Mouse (Mus musculus): ENCODE measurements around the gene Creb3l2. TPM values are rescaled to one million over a fixed set of nuclear protein-coding genes. Genes with fewer than 3 reads are reported as not detected.

Gene Creb3l2
- polyA plus RNA-seq, 1 experiment = 5.6 TPM

- Histone ChIP-seq H3K27ac (ENCODE audit: insufficient read depth, low read length) (no peak overlapping the region), H3K4me1 (ENCODE audit: control insufficient read depth, insufficient read depth, low read length) (no peaks in the 10 kb centered on the region), H3K4me3 (ENCODE audit: insufficient read depth, low read length) (no peak overlapping the region)
- TF ChIP-seq CTCF (IDR thresholded peaks at IDR 0.05; ENCODE audit: extremely low read depth, insufficient read depth, low read length) = no peak
- no peak for TF ChIP-seq POLR2A (IDR thresholded peaks at IDR 0.05; ENCODE audit: extremely low read depth, insufficient read depth, low read length)
These were observed 71.4 kb downstream of the Creb3l2 start for GRCm38 (mm10) chr6:37370566-37370965.

- no peaks in the 10 kb centered on the region for H3K4me1 ChIP-seq (ENCODE audit: control insufficient read depth, insufficient read depth, low read length)
- TF ChIP-seq CTCF (IDR thresholded peaks at IDR 0.05; ENCODE audit: extremely low read depth, insufficient read depth, low read length) = no peak
- no peak for TF ChIP-seq POLR2A (IDR thresholded peaks at IDR 0.05; ENCODE audit: extremely low read depth, insufficient read depth, low read length)
- no peak overlapping the region for H3K4me3 ChIP-seq (ENCODE audit: insufficient read depth, low read length)
- H3K27ac ChIP-seq (ENCODE audit: insufficient read depth, low read length) = no peak overlapping the region
These were observed 72.2 kb downstream of the Creb3l2 start for GRCm38 (mm10) chr6:37369750-37370149.

DNA sequence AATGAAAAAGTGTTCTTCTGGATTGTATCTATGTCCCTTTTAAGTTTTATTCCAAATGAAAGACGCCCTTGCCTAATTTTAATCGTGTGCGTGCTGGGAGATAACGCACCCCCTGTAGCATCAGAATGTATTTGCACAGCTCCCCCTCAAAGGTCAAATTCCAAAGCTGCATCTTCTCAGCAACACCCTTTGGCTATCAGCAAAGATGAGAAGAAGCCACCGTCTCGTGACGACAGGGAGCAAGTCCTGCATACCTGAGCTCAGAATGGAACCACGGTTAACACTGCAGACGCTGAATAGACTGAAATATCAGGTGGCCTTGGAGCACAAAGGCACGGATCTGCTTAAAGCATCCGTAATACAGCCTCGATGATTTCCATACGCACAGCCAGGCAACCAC is 73.7 kb downstream of the Creb3l2 start:
- TF ChIP-seq POLR2A (IDR thresholded peaks at IDR 0.05; ENCODE audit: extremely low read depth, insufficient read depth, low read length) (no peak), CTCF (IDR thresholded peaks at IDR 0.05; ENCODE audit: extremely low read depth, insufficient read depth, low read length) (no peak)
- H3K4me3 ChIP-seq (ENCODE audit: insufficient read depth, low read length) = no peak overlapping the region
- H3K27ac ChIP-seq (ENCODE audit: insufficient read depth, low read length) = no peak overlapping the region
- no peaks in the 10 kb centered on the region for H3K4me1 ChIP-seq (ENCODE audit: control insufficient read depth, insufficient read depth, low read length)

DNA sequence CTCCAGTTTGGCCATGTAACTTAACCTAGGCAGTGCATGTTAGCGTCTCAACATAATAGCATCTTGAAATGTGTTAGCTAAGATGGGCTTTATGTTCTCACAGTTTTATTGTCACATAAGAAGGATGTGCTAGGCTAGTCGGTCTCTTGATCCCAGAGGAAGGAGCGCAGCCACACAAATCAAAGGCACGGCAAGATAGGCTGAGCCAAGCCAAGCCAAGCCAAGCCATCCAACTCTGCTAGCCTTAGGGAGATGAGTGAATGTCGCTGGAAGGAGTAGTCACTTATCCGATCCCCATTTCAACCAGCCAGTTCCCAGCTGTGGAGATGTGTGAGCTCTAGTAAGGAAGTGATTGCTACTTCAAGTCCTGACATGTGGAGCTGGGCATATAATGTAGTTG is 75.0 kb downstream of the Creb3l2 start:
- no peak for TF ChIP-seq POLR2A (IDR thresholded peaks at IDR 0.05; ENCODE audit: extremely low read depth, insufficient read depth, low read length)
- TF ChIP-seq CTCF (IDR thresholded peaks at IDR 0.05; ENCODE audit: extremely low read depth, insufficient read depth, low read length) = no peak
- Histone ChIP-seq H3K4me1 (ENCODE audit: control insufficient read depth, insufficient read depth, low read length) (no peaks in the 10 kb centered on the region), H3K4me3 (ENCODE audit: insufficient read depth, low read length) (no peak overlapping the region), H3K27ac (ENCODE audit: insufficient read depth, low read length) (no peak overlapping the region)

DNA sequence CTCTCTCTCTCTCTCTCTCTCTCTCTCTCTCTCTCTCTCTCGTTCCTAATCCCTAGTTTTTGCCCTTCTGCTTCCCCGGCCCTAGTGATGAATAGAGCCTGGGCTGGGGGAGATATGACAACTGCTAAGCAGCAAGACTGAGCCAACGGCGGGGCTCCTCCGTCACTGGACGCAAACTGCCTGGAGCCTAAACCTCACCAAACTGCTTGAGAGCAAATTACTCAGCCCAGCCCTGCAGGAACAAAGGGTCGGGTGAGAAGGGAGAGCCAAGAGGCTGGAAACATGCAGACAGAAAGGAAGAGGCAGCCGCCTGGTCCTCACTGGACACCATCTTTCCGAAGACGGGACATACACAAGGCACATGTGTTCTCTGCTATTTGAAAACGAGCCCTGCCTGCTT is 76.8 kb downstream of the Creb3l2 start:
- H3K27ac ChIP-seq (ENCODE audit: insufficient read depth, low read length) = no peak overlapping the region
- H3K4me3 ChIP-seq (ENCODE audit: insufficient read depth, low read length) = no peak overlapping the region
- H3K4me1 ChIP-seq (ENCODE audit: control insufficient read depth, insufficient read depth, low read length) = peaks cover 2% of the 10 kb centered on the region
- TF ChIP-seq POLR2A (IDR thresholded peaks at IDR 0.05; ENCODE audit: extremely low read depth, insufficient read depth, low read length) (no peak), CTCF (IDR thresholded peaks at IDR 0.05; ENCODE audit: extremely low read depth, insufficient read depth, low read length) (no peak)

- Histone ChIP-seq H3K4me3 (ENCODE audit: insufficient read depth, low read length) (no peak overlapping the region), H3K27ac (ENCODE audit: insufficient read depth, low read length) (no peak overlapping the region), H3K4me1 (ENCODE audit: control insufficient read depth, insufficient read depth, low read length) (peaks cover 2% of the 10 kb centered on the region)
- TF ChIP-seq POLR2A (IDR thresholded peaks at IDR 0.05; ENCODE audit: extremely low read depth, insufficient read depth, low read length) (no peak), CTCF (IDR thresholded peaks at IDR 0.05; ENCODE audit: extremely low read depth, insufficient read depth, low read length) (no peak)
These were observed 77.6 kb downstream of the Creb3l2 start for GRCm38 (mm10) chr6:37364361-37364760.

DNA sequence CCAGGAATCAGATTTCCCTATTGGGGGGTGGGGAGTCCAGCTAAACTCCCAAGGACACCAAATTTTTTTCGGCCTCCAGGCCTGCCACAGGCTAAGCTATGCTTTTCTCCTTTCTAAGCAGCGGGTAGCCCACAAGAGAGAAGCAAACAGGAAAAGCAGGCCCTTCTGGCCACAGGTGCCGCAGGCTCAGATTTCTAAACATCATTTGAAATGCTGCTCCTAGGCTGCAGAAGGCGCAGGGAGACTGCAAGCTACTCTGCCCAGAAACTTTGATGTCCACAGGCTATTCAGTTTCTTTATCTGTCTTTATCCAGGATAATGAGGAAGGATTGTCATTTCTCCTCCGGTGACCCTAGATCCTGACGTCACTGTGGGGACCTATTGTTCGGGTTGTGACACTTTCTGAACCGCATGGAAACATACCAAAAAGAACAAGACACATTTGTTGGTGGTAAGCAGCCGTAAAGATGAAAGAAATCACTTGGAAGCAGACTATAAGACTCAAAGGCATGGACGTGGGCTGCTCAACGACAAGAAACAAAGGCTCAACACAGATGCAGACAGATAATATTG is 81.0 kb downstream of the Creb3l2 start:
- no peak overlapping the region for H3K4me3 ChIP-seq (ENCODE audit: insufficient read depth, low read length)
- H3K4me1 ChIP-seq (ENCODE audit: control insufficient read depth, insufficient read depth, low read length) = peaks cover 2% of the 10 kb centered on the region
- TF ChIP-seq CTCF (IDR thresholded peaks at IDR 0.05; ENCODE audit: extremely low read depth, insufficient read depth, low read length) (no peak), POLR2A (IDR thresholded peaks at IDR 0.05; ENCODE audit: extremely low read depth, insufficient read depth, low read length) (no peak)
- no peak overlapping the region for H3K27ac ChIP-seq (ENCODE audit: insufficient read depth, low read length)

DNA sequence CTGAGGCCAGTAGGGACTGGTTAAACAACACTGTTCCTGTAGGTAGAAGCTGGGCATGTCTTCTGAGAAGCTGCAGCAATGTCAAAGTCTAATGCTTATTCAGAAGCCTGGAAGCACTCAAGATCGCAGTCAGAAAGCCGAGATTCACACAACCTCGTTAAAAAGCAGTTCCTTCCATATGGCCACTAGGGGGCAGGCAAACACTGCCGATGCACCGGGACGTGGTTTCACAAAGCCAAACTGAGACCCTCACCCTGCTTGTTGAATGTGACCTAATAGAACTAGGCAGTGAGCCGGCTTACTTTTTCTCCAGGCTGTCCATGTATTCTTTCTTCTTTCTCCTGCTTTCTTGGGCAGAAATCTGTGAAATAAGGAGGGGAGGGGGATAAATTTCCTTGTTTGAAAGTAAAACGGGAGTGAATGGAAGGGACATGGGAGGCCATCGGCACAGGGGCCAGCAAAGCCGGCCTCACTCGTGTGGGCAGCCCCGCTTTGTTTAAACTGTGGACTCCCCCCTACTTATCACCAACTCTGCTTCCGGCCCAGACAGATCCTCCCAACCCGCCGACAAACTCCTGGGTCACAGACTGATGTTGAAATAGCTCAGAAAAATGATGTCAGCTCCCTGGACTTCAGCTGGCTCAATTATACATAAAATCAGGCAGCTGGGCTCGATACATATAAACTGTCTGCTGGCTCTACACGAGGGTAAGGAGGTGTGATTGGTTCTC is 87.3 kb downstream of the Creb3l2 start:
- no peak overlapping the region for H3K4me3 ChIP-seq (ENCODE audit: insufficient read depth, low read length)
- TF ChIP-seq POLR2A (IDR thresholded peaks at IDR 0.05; ENCODE audit: extremely low read depth, insufficient read depth, low read length) = no peak
- peak; percentile 96 for TF ChIP-seq CTCF (IDR thresholded peaks at IDR 0.05; ENCODE audit: extremely low read depth, insufficient read depth, low read length)
- no peaks in the 10 kb centered on the region for H3K4me1 ChIP-seq (ENCODE audit: control insufficient read depth, insufficient read depth, low read length)
- H3K27ac ChIP-seq (ENCODE audit: insufficient read depth, low read length) = no peak overlapping the region

DNA sequence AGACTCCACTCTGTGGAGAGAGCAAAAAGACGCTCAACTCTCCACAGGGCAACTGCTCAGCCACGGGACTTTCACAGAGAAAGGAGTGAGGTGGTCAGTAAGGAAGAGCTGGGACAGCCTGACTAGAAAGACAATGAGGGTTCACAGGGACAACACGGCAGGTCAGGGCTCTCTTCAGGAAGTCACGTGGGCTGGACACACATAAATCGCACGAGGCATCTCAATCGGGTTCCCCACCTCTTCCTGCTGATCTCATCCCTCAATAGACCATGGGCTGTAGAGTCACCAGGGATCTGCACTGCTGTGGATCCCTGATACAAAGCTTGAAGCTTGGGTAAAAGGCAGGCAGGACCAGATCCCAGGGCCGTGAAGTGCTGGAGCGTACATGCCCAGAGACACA is 88.3 kb downstream of the Creb3l2 start:
- Histone ChIP-seq H3K4me3 (ENCODE audit: insufficient read depth, low read length) (no peak overlapping the region), H3K27ac (ENCODE audit: insufficient read depth, low read length) (no peak overlapping the region), H3K4me1 (ENCODE audit: control insufficient read depth, insufficient read depth, low read length) (no peaks in the 10 kb centered on the region)
- TF ChIP-seq CTCF (IDR thresholded peaks at IDR 0.05; ENCODE audit: extremely low read depth, insufficient read depth, low read length) (no peak), POLR2A (IDR thresholded peaks at IDR 0.05; ENCODE audit: extremely low read depth, insufficient read depth, low read length) (no peak)

- Histone ChIP-seq H3K4me1 (ENCODE audit: control insufficient read depth, insufficient read depth, low read length) (no peaks in the 10 kb centered on the region), H3K4me3 (ENCODE audit: insufficient read depth, low read length) (no peak overlapping the region), H3K27ac (ENCODE audit: insufficient read depth, low read length) (no peak overlapping the region)
- TF ChIP-seq CTCF (IDR thresholded peaks at IDR 0.05; ENCODE audit: extremely low read depth, insufficient read depth, low read length) (peak; percentile 91), POLR2A (IDR thresholded peaks at IDR 0.05; ENCODE audit: extremely low read depth, insufficient read depth, low read length) (no peak)
These were observed 90.1 kb downstream of the Creb3l2 start for GRCm38 (mm10) chr6:37351731-37352380.
